Mouse (Mus musculus): ENCODE data around the gene Irgm2.

Gene Irgm2

DNA sequence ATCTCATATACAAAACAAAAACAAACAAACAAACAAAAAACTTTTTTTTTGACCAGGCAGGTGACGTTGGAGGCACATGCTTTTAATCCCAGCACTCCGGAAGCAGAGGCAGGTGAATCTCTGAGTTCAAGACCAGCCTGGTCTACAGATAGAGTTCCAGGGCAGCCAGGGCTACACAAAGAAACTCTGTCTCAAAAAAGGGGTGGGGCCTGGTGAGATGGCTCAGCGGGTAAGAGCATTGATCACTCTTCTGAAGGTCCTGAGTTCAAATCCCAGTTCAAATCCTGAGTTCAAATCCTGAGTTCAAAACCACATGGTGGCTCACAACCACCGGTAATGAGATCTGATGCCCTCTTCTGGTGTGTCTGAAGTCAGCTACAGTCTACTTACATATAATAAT is 62.4 kb downstream of the Irgm2 start:
- DNase-seq, result no peak

DNA sequence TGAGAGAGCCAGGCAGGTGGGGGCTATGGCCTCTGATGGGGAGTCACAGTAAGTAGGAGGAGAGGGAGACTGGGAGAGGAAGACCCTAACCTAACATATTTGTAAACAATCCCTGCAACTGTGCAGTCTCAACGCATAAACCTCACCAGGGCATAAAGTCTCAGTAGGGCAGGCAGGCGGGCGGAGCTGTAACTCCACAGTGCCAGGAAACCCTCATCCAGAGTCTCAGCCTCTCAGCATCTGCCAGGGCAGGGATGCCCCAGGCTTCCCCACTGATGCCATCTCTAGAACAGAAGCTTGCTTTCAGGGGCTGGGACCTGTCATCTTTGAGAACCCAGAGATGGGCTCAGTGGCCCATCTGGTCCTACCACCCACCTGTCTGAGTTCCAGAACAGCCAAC is 62.9 kb downstream of the Irgm2 start:
- no peak for DNase-seq

DNA sequence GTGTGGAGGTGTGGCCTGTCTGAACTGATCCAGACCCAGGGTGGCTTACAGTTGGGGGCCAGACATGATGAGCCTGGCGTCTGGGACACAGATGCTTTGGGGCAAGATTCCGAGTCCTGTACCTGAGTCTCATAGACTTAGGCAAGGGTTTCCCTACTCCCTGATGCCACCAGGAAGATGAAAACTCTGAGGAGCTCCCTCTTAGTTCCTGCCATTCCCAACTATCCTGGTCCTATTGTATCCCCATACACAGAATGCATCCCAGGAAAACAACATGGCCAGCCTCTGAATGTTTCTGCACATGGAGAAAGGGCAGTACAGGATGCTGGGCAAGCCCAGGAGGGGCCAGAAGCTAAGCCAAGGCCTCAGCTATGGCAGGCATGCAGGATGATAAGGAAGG is 64.1 kb downstream of the Irgm2 start:
- DNase-seq, result no peak

DNA sequence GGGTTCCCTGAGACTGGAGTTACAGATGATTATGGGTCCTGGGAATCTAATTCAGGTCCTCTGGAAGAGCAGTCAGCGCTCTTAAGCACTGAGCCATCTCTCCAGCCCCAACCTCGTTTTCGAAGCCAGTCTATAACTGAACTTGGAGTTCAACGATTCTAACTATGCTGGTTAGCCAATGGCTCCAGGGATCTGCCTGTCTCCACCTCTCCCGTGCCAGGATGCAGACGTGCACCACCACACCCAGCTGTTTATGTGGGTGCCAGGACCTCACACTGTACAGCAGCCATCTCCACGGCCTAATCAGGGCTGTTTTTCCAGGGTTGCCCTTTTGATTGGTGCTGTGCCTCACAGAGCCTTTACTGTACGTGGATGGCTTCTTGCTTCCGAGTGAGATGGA is 65.1 kb downstream of the Irgm2 start:
- DNase-seq, result no peak

DNA sequence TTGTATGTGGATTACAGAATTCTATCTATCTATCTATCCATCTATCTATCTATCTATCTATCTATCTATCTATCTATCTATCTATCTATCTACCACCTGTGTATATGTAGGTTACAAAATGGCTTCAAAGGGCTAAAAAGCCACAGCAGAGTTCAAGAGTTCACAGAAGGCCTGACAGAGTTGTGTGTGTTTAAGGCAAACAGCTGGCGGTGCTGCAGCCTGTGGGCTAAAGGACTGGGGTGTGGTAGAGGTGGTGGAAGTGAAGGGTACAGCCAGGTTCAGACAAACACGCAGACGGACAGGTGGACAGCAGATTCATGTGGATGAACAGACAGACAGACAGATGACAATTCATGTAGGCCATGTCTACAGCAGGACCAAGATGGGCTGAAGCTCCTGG is 68.9 kb downstream of the Irgm2 start:
- DNase-seq, result no peak
